Mouse (Mus musculus): ENCODE measurements at regions not wholly inside any gene's neighbourhood (a gene's known extent, or its start where the extent isn't known, plus 50 kb on each side); places are given as distances from the start of the nearest gene placed in this dataset.

GRCm38 (mm10) chr15:56050716-56051115, 1426.7 kb downstream of the Slc22a22 start:
- H3K4me1 ChIP-seq (ENCODE audit: control insufficient read depth, insufficient read depth, low read length), result no peaks in the 10 kb centered on the region
- TF ChIP-seq POLR2A (IDR thresholded peaks at IDR 0.05; ENCODE audit: borderline replicate concordance, low read depth, low read length), result no peak
- no peak for TF ChIP-seq CTCF (IDR thresholded peaks at IDR 0.05; ENCODE audit: low read depth, low read length)
- no peak overlapping the region for H3K27ac ChIP-seq (ENCODE audit: insufficient read depth, low read depth, low read length)
- H3K4me3 ChIP-seq (ENCODE audit: insufficient read depth, low read length), result no peak overlapping the region

DNA sequence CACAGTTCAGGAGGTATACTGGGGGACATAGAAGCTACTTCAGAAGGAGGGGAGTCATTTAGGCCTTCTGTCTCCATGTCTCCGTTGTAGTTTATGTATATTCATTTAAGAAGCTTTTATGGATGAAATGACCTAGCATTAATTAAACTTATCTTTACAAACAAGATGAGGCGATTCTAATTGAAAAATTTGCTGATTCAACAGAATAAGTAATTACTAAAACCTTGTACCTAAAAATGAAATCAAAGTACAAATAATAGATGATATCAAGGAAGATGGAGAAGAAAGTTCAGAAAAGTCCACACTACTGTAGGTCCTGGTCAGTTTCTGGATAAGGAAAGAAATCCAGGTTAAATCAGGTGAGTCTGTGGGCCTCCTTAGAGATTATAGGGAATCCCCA, 1429.6 kb downstream of the Slc22a22 start:
- TF ChIP-seq CTCF (IDR thresholded peaks at IDR 0.05; ENCODE audit: low read depth, low read length), result no peak
- no peak for TF ChIP-seq POLR2A (IDR thresholded peaks at IDR 0.05; ENCODE audit: borderline replicate concordance, low read depth, low read length)
- H3K4me3 ChIP-seq (ENCODE audit: insufficient read depth, low read length), result no peak overlapping the region
- no peak overlapping the region for H3K27ac ChIP-seq (ENCODE audit: insufficient read depth, low read depth, low read length)
- no peaks in the 10 kb centered on the region for H3K4me1 ChIP-seq (ENCODE audit: control insufficient read depth, insufficient read depth, low read length)

DNA sequence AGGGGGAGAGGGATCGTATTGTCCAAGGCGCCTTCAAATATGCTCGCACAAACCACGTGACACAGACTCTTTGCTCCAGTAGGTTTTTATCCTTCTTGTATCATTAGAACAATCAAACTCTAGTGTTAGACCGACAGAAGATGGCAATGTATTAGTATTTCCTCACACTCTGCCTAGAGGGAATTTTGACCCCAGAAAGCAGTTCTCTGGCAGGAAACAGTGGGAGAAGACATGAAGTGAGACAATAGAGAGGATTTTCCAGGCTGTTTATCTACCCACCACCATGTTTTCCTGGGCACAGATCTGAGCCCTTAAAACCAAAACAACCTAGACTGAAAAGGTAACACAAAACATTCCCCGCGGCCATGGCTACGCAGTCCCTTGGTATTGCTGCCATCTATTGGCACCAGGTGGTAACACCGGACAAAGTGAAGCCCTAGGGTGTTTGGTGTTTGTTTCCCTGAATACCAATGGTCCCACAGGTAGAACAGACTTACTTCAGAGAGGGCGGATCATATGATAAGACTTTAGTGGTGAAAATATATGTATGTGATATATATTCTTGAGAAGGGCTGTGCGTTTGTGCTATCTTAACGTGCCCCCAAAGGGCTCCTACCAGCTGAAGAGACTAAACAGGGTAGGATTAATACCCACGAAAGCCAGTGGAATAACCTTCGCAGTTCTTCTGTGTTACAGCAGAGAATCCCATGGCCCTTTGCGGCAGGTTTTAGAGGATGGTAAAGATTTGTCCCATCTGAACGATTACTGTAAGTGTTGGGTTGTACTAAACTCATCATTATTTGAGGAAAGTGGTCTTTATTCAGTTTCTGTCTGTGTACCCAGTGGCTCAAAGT, 1430.5 kb downstream of the Slc22a22 start:
- TF ChIP-seq CTCF (IDR thresholded peaks at IDR 0.05; ENCODE audit: low read depth, low read length) (peak; percentile 18; the same call in 1 of the 2 replicates), POLR2A (IDR thresholded peaks at IDR 0.05; ENCODE audit: borderline replicate concordance, low read depth, low read length) (no peak)
- no peaks in the 10 kb centered on the region for H3K4me1 ChIP-seq (ENCODE audit: control insufficient read depth, insufficient read depth, low read length)
- H3K27ac ChIP-seq (ENCODE audit: insufficient read depth, low read depth, low read length), result no peak overlapping the region
- H3K4me3 ChIP-seq (ENCODE audit: insufficient read depth, low read length), result no peak overlapping the region

- Histone ChIP-seq H3K4me1 (ENCODE audit: control insufficient read depth, insufficient read depth, low read length) (no peaks in the 10 kb centered on the region), H3K4me3 (ENCODE audit: insufficient read depth, low read length) (no peak overlapping the region), H3K27ac (ENCODE audit: insufficient read depth, low read depth, low read length) (no peak overlapping the region)
- no peak for TF ChIP-seq CTCF (IDR thresholded peaks at IDR 0.05; ENCODE audit: low read depth, low read length)
- TF ChIP-seq POLR2A (IDR thresholded peaks at IDR 0.05; ENCODE audit: borderline replicate concordance, low read depth, low read length), result no peak
Observed at GRCm38 (mm10) chr15:56045510-56046245, 1431.7 kb downstream of the Slc22a22 start.

DNA sequence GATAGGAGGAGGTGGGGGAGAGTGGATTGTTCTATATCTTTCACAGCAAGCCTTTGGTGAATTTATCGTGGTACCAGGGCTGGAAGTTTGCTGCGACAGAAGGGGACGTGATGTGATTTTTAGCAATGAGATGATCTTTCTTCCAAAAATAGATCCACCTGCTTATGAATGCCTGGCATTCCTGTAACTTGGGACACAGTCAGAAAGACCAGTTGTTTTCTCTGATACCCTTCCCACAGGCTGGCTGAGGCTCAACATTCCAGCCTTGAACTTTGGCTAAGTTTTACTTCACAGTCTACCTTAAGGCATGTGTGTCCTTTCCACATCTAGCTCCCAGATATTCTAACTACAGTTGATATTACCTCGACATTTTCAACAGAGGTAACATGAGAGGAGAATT, 1434.1 kb downstream of the Slc22a22 start:
- Histone ChIP-seq H3K27ac (ENCODE audit: insufficient read depth, low read depth, low read length) (no peak overlapping the region), H3K4me3 (ENCODE audit: insufficient read depth, low read length) (no peak overlapping the region), H3K4me1 (ENCODE audit: control insufficient read depth, insufficient read depth, low read length) (no peaks in the 10 kb centered on the region)
- TF ChIP-seq CTCF (IDR thresholded peaks at IDR 0.05; ENCODE audit: low read depth, low read length), result no peak
- no peak for TF ChIP-seq POLR2A (IDR thresholded peaks at IDR 0.05; ENCODE audit: borderline replicate concordance, low read depth, low read length)

DNA sequence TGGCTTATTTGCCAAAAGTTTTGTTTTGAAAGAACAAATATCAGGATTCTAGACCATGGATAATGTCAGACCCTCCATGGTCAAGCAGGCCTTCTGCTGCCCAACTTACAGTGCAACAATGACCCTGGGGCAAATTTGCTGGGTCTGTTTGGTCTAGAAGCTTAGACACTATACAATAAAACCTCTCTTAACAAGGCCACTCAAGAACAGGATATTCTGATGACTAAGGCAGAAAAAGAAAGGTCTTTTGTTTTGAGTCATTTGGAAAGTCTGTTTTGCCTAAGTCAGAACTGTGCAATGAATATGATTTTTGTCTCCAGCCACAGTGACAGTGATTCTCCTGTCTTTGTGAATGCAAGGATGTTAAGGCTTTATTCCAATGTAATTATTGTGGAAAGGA, 1435.0 kb downstream of the Slc22a22 start:
- Histone ChIP-seq H3K27ac (ENCODE audit: insufficient read depth, low read depth, low read length) (no peak overlapping the region), H3K4me1 (ENCODE audit: control insufficient read depth, insufficient read depth, low read length) (no peaks in the 10 kb centered on the region), H3K4me3 (ENCODE audit: insufficient read depth, low read length) (no peak overlapping the region)
- TF ChIP-seq POLR2A (IDR thresholded peaks at IDR 0.05; ENCODE audit: borderline replicate concordance, low read depth, low read length) (no peak), CTCF (IDR thresholded peaks at IDR 0.05; ENCODE audit: low read depth, low read length) (no peak)

- no peaks in the 10 kb centered on the region for H3K4me1 ChIP-seq (ENCODE audit: control insufficient read depth, insufficient read depth, low read length)
- no peak overlapping the region for H3K27ac ChIP-seq (ENCODE audit: insufficient read depth, low read depth, low read length)
- no peak overlapping the region for H3K4me3 ChIP-seq (ENCODE audit: insufficient read depth, low read length)
- no peak for TF ChIP-seq CTCF (IDR thresholded peaks at IDR 0.05; ENCODE audit: low read depth, low read length)
- TF ChIP-seq POLR2A (IDR thresholded peaks at IDR 0.05; ENCODE audit: borderline replicate concordance, low read depth, low read length), result no peak
Observed at GRCm38 (mm10) chr15:56030007-56030406, 1447.4 kb downstream of the Slc22a22 start.

DNA sequence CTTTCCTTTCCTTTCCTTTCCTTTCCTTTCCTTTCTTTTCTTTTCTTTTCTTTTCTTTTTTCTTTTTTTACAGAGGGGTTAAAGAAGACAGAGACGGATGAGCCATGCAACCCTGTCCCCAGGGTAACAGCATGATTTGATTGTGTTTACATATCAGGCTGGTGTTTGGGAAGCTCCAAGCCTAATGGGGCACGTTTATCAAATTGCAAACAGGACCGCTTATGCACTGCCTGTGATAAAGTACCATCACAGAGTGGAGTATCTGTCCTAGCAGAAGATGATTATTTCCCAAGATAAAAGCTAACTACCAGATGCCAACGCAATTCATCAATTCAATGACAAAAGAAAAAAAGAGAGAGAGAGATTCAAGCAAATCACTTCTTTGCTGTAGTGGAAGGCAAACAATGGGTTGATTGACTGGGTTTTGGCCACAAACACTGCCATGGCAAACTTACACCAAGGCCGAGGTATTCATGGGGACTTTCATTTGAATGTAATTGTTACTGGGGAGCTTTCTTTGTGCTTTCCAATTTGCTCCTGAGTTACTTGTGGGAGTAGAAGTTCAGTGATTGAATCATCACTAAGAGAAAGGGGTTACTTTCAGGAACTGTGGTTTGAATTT, 1450.1 kb downstream of the Slc22a22 start:
- Histone ChIP-seq H3K4me3 (ENCODE audit: insufficient read depth, low read length) (no peak overlapping the region), H3K27ac (ENCODE audit: insufficient read depth, low read depth, low read length) (no peak overlapping the region), H3K4me1 (ENCODE audit: control insufficient read depth, insufficient read depth, low read length) (no peaks in the 10 kb centered on the region)
- no peak for TF ChIP-seq POLR2A (IDR thresholded peaks at IDR 0.05; ENCODE audit: borderline replicate concordance, low read depth, low read length)
- no peak for TF ChIP-seq CTCF (IDR thresholded peaks at IDR 0.05; ENCODE audit: low read depth, low read length)

DNA sequence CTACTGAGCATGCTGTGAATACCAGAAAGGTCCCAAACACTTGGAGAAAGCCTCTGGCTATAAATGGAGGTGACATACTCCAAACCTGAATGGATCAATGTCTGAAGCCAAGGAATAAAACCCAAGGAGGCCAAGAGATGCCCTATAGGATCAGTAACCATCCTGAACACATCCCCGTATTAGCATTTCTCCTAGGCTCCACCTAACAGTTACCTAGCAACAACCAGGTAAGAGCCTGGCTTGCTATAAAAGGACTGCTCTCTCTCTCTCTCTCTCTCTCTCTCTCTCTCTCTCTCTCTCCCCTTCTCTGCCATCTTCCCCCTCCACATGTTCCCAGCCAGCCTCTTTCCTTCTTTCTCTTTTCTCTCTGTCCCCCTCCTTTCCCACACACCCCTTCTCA, 1452.7 kb downstream of the Slc22a22 start:
- TF ChIP-seq CTCF (IDR thresholded peaks at IDR 0.05; ENCODE audit: low read depth, low read length) (no peak), POLR2A (IDR thresholded peaks at IDR 0.05; ENCODE audit: borderline replicate concordance, low read depth, low read length) (no peak)
- Histone ChIP-seq H3K4me3 (ENCODE audit: insufficient read depth, low read length) (no peak overlapping the region), H3K27ac (ENCODE audit: insufficient read depth, low read depth, low read length) (no peak overlapping the region), H3K4me1 (ENCODE audit: control insufficient read depth, insufficient read depth, low read length) (no peaks in the 10 kb centered on the region)

All from bone marrow macrophage, adult 2 months (primary cell).